Mouse (Mus musculus): ENCODE results near the gene Zdhhc8.
"Not testable (repeated sequence)": the region's sequence is repeated elsewhere in the genome, so short reads cannot be mapped to it uniquely, and the experiment has no call there.

The Zdhhc8 gene

GRCm38 (mm10) chr16:18198365-18199098 lies 36.4 kb downstream of the Zdhhc8 start:
- no peak for DNase-seq (ENCODE audit: extremely low read depth, insufficient read length, low spot score)

- no peak for DNase-seq (ENCODE audit: extremely low read depth, insufficient read length, low spot score)
These were observed 37.1 kb downstream of the Zdhhc8 start for GRCm38 (mm10) chr16:18197881-18198280.

- DNase-seq (ENCODE audit: extremely low read depth, insufficient read length, low spot score), result not testable (repeated sequence)
These were observed 39.4 kb downstream of the Zdhhc8 start for GRCm38 (mm10) chr16:18195561-18195960.

- DNase-seq (ENCODE audit: extremely low read depth, insufficient read length, low spot score), result peak; percentile 92
These were observed 39.9 kb downstream of the Zdhhc8 start for GRCm38 (mm10) chr16:18195068-18195467.

- DNase-seq (ENCODE audit: extremely low read depth, insufficient read length, low spot score), result no peak
These were observed 40.5 kb downstream of the Zdhhc8 start for GRCm38 (mm10) chr16:18194208-18194985.

GRCm38 (mm10) chr16:18191006-18191405 lies 43.9 kb downstream of the Zdhhc8 start:
- no peak for DNase-seq (ENCODE audit: extremely low read depth, insufficient read length, low spot score)

GRCm38 (mm10) chr16:18187221-18187620 lies 47.7 kb downstream of the Zdhhc8 start:
- no peak for DNase-seq (ENCODE audit: extremely low read depth, insufficient read length, low spot score)

- DNase-seq (ENCODE audit: extremely low read depth, insufficient read length, low spot score), result no peak
These were observed 48.1 kb downstream of the Zdhhc8 start for GRCm38 (mm10) chr16:18186798-18187197.

- DNase-seq (ENCODE audit: extremely low read depth, insufficient read length, low spot score), result no peak
These were observed 49.1 kb downstream of the Zdhhc8 start for GRCm38 (mm10) chr16:18185715-18186449.

- peak; percentile 57 for DNase-seq (ENCODE audit: extremely low read depth, insufficient read length, low spot score)
These were observed 52.2 kb downstream of the Zdhhc8 start for GRCm38 (mm10) chr16:18182766-18183165.

- no peak for DNase-seq (ENCODE audit: extremely low read depth, insufficient read length, low spot score)
These were observed 53.5 kb downstream of the Zdhhc8 start for GRCm38 (mm10) chr16:18181398-18181797.

GRCm38 (mm10) chr16:18179591-18179990 lies 55.3 kb downstream of the Zdhhc8 start:
- DNase-seq (ENCODE audit: extremely low read depth, insufficient read length, low spot score), result no peak

GRCm38 (mm10) chr16:18176758-18177157 lies 58.2 kb downstream of the Zdhhc8 start:
- no peak for DNase-seq (ENCODE audit: extremely low read depth, insufficient read length, low spot score)

- no peak for DNase-seq (ENCODE audit: extremely low read depth, insufficient read length, low spot score)
These were observed 59.0 kb downstream of the Zdhhc8 start for GRCm38 (mm10) chr16:18175817-18176541.

- DNase-seq (ENCODE audit: extremely low read depth, insufficient read length, low spot score), result no peak
These were observed 61.1 kb downstream of the Zdhhc8 start for GRCm38 (mm10) chr16:18173788-18174187.

GRCm38 (mm10) chr16:18173231-18173630 lies 61.7 kb downstream of the Zdhhc8 start:
- DNase-seq (ENCODE audit: extremely low read depth, insufficient read length, low spot score), result no peak

- DNase-seq (ENCODE audit: extremely low read depth, insufficient read length, low spot score), result no peak
These were observed 62.6 kb downstream of the Zdhhc8 start for GRCm38 (mm10) chr16:18172266-18172855.

Data from 3134 (cell line).